Mouse (Mus musculus) WW6 (cell line): Measurements from ENCODE around the gene Shisa4.
"Not testable (repeated sequence)": the region's sequence is repeated elsewhere in the genome, so short reads cannot be mapped to it uniquely, and the experiment has no call there.

Source experiments
- DNase-seq: peaks from one replicate; pipeline ENCODE4 v3.0.0-alpha.2; 2013; ENCODE audit warnings: low read depth, low spot score

The Shisa4 gene

GRCm38 (mm10) chr1:135374868-135375581 lies at the start of gene Shisa4:
TSS of gene Shisa4 (minus strand) at chr1:135375237.
- no peak for DNase-seq

GRCm38 (mm10) chr1:135422772-135423171 lies 47.7 kb upstream of the Shisa4 start:
- no peak for DNase-seq

DNA sequence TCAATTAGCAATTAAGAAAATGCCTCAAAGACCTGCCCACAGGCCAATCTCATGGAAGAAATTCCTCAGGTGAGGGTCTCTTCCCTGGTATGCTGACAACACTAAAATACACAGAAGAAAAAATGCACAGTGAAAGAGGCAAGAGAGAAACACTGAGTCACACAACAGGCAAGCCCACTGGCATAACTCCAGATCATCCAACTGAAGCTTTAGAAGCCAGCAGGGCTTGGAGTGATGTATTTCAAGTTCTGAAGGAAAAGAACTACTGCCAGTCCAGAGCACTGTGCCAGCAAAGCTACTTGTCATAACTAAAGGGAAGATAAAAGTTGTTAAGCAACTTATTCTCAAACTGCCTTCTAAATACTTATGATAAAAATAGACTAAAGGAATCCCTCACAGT lies 39.0 kb upstream of the Shisa4 start:
- no peak for DNase-seq

DNA sequence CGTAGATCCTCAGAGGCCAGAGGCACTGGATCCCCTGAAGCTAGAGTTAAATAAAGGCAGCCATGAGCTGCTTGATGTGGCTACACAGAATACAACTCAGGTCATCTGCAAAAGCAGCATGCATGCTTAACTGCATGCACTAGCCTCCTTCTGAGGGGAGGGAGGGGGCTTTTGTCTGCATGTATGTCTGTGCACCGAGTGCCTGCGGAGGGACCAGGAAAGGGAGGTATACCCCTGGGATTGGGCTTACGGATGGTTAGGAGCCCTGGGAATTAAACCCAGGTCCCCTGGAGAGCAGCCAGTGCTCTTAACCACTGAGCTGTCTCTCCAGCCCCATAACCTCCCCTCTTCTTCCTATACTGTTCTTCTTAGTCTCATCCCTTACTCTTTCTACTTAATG lies 37.1 kb upstream of the Shisa4 start:
- no peak for DNase-seq

GRCm38 (mm10) chr1:135410967-135411366 lies 35.9 kb upstream of the Shisa4 start:
- no peak for DNase-seq

DNA sequence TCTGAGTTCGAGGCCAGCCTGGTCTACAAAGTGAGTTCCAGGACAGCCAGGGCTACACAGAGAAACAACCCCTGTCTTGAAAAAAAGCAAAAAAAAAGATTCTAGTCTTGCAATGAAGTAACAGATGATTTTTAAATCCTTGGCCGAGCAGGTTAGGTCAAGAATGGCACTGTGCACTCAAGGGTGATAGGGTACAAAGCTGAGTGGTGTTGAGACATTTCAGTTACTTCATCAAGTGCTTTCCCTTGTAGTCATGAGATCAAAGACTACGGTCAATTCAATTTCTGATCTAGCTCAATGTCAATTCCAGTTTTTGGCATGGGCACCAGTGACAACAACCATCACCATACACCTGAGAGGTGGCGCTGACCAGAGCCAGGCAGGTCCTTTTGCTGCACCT lies 33.9 kb upstream of the Shisa4 start:
- no peak for DNase-seq

DNA sequence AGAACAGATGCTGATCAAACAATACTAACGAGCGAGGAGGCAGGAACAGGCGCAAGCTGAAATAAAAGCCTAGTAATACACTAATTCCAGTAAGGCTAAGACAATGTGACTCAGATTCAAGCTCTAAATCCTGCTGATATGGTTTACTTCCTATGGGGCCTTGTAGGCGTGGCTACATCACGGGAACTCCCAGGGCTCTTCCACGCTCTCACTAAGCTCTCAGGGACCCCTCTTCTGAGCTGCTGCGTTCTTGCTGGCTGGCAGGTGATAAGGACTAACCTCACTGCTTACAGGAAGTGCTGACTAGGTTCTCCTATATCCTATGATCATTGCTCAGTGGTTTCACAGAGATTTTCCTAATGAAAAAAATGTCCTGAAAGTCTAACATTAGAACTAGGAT lies 30.3 kb upstream of the Shisa4 start:
- no peak for DNase-seq

GRCm38 (mm10) chr1:135401452-135402110 lies 26.5 kb upstream of the Shisa4 start:
- DNase-seq = no peak

DNA sequence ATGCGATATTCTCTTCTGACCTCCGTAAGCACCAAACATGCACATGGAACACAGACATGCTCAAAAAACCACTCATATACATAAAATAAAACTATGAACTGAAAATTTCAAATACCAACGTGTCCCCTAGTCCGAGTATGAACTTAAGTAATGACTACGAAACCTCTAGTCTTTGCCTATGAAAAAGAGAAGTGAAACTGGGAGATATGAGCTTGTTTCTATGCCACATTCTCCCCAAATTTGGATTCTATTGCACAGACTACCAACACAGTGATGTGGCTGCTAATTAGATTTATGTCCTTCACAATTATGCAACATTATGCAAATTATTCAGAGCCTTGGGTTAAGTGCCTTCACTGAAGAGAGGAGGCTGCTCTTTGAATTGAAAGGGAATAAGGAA lies 24.4 kb upstream of the Shisa4 start:
- DNase-seq = no peak

DNA sequence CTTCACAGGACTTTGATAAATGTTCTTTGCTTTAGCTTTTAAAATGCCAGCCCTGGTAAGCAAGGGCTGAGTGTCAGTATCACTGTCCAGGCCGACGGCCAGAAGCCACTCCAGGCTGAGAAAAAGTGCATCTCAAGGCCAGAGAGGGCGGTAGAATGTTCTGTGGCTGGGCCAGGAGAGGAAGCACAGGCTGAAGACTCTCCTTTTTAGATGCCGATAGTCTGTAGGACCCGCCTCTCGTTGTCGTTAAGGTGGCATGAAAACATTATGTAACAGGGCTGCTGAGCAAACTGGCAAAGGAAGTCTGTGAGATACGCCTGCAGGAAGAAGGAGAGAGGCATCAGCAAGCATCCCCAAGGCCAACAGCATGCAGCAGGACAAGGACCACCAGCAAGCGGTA lies 10.1 kb upstream of the Shisa4 start:
- no peak for DNase-seq

GRCm38 (mm10) chr1:135384171-135384570 lies 9.1 kb upstream of the Shisa4 start:
- DNase-seq = no peak

DNA sequence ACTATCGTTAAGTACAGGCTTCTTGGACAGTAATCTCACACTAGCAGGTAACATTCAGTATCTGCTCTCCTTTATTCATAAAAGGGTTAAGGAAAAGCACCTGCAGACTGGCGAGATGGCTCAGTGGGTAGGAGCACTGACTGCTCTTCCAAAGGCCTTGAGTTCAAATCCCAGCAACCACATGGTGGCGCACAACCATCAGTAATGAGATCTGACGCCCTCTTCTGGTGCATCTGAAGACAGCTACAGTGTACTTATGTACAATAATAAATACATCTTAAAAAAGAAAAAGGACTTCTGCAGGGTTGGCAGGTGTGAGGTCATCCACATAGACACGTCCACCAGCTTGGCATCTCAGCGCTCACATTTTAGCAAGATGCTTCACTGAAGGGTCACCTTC lies 6.5 kb upstream of the Shisa4 start:
- not testable (repeated sequence) for DNase-seq

DNA sequence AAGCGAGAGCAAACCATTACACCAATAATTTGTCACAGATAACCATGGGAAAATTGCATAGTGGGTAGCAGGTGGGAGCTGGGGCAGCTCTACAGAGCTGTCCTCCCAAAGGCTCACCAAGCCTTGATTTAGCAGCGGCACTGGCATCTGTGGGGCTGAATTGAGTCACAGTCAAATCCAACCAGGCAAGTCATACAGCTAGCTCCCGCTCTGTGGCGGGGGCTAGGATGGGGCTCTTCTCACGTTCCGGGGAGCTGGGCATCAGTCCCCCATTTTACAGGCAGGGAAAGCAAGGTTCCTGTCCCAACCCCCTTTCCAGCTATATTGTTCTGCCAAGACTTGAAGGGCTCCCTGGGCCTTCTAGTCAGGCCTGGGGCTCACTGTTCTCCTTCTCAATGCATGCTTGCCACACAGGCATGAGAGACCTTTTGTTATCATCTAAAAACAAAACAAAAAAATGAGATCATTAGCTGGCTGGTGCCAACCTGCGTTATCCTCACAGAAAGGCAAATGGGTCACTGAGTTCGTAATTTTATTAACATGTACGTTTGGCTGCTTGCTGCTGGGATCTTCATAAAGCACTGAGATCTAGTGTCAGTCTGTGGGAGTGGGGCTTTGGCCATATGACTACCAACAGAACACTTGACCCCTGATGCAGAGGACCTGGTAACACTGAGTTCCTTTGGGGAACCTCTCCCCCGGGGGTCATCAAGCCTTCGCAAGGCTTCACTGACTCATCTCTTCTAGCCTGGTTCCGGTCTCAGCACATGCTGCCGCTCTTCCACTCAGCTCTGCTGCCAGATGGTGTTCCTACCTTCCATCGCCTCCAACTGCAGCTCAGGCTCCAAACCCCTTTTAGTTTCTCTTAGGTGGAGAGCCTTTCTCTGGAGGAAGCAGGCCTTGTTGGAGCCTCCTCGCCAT lies 5.3 kb upstream of the Shisa4 start:
- no peak for DNase-seq

GRCm38 (mm10) chr1:135379048-135379447 lies 4.0 kb upstream of the Shisa4 start:
- no peak for DNase-seq

- no peak for DNase-seq
Observed at GRCm38 (mm10) chr1:135378576-135378975, 3.5 kb upstream of the Shisa4 start.

DNA sequence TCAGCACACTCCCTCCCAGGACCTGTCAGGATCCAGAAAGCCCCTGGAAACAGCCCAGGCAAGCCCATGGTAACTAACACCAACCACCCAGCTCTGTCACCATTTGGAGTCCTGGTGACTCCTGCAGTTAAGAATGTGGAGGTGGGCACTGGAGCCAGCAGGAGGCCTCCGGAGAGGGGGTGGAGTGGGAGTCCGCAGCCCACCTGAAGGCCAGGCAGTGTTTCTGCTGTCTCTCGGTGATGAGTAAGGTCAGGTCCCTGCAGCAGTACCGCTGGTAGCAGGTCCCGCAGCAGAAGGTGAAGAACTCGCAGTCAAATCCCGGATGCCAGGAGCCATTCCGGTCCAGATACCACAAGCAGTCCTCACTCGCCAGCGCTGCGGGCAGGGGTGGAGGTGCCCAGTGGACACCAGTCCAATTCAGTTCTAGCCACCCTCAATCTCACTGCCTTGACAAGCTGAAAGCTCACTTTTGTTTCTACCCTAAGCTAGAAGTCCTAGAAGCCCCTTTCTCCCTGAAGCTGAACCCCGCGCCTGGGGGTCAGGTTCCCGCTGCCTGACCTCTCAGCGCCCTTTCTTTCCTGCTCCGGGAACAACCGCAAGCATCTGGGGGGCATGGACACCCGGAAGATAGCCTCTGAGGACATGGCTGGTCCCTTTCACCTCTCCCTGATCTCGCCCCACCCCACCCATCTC lies 716 bp downstream of the Shisa4 start:
- DNase-seq = no peak

DNA sequence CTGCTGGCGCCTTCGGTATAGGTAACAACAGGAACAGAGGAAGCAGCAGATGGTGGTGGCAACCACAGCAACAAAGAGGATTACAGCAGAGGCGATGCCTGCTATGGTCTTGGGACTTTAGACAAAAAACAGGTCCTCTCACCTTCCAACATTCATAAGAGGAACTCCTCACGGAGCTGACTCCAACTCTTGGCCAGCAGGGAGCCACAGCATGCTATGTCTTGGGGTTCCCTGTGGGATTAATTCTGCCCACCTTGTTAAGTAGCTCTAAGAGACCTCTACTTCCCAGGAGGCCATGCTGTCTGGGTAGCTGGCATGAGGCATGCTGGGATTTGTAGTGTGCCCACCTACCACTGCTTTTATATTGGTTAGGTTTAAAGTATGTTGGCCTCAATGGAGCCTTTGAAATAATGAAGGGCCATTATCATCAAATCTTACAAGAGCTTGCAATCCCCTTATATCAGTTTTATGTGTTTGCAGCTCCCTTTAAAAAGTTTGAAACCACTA lies 1.8 kb downstream of the Shisa4 start:
- DNase-seq = no peak

- DNase-seq = no peak
Observed at GRCm38 (mm10) chr1:135369415-135369814, 5.6 kb downstream of the Shisa4 start.

DNA sequence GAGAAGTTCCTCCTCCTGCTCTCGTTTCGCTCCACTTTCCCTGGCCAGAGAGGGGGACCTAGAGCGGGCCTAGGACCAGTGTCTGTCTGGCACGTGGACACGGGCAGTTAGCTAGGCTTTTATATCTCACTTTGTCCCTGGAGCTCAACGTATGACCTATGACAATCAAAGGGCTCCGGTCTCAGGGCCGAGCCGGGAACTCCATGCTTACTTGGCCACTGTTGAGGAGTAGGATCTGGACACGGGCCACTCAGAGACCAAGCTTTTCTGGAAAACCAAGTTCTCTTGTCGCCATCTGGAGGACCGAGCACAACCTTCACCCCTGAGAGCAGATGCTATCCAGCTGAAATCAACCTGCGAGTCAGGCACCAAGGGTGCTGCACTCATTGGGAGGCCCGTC lies 6.1 kb downstream of the Shisa4 start:
- no peak for DNase-seq

- DNase-seq = peak; percentile 78
Observed at GRCm38 (mm10) chr1:135368245-135368644, 6.8 kb downstream of the Shisa4 start.

DNA sequence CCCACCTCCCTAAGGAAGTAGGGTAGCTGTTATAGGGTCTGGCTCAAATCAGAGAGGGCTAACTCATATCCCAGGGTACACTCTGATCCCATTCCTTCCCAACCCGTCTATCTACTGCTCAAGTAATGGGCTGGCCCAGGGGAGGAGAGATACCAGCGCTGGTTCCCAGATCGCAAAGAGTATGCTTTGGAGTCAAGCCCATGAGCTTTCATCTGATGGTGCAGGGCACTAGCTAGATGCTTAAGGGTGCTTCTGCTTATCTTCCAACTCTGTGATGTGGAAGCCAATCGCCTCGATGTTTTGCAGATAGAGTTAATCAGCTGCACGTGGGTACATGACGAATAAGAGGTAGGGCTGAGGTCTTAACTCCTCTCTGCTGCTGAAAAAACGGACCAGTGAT lies 7.4 kb downstream of the Shisa4 start:
- no peak for DNase-seq

- no peak for DNase-seq
Observed at GRCm38 (mm10) chr1:135367005-135367404, 8.0 kb downstream of the Shisa4 start.
